Mouse (Mus musculus): ENCODE data around the gene Itga2.

Gene Itga2

GRCm38 (mm10) chr13:114825377-114825855 is 106.5 kb downstream of the Itga2 start:
- in situ Hi-C loops (cut with MboI): loop anchor here (25.0 kb wide), 1 partner anchor 262 kb away; the partner anchor contains the start of gene Pelo

- in situ Hi-C loops (cut with MboI): no loop called here
These were observed 109.0 kb downstream of the Itga2 start for GRCm38 (mm10) chr13:114822871-114823270.

GRCm38 (mm10) chr13:114818513-114818912 is 113.4 kb downstream of the Itga2 start:
- in situ Hi-C loops (cut with MboI): no loop called here

- in situ Hi-C loops (cut with MboI): no loop called here
These were observed 114.0 kb downstream of the Itga2 start, which contains the start of gene Mocs2 for GRCm38 (mm10) chr13:114817751-114818360. TSS of gene Mocs2 (plus strand) at chr13:114818236.

DNA sequence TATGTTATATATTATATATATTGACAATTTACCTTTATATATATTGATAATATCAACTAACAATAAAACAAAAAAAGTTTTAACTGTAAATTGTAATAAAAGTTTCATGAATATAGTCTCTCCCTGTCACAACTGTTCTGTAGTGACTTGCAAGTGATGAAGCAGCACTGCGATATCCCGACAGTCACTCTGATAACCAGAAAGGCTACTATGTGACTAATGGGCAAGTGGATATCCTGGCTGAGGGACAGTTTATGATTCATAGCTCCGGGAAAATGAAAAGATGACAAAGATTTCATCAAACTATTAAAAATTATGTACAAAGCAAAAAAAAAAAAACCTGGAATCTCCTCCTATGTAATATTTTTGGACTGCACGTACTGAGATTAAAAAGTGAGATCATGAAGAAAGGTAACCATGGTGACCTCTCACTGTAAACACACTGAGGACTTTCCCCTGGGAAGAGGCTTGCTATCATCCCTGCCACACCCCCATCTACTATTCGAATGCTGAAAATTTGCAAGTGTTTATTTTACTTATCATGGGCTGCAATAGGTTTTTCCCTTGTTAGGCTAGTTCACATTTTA is 122.2 kb downstream of the Itga2 start:
- in situ Hi-C loops (cut with MboI): no loop called here

GRCm38 (mm10) chr13:114802971-114803370 is 128.9 kb downstream of the Itga2 start:
- in situ Hi-C loops (cut with MboI): no loop called here

DNA sequence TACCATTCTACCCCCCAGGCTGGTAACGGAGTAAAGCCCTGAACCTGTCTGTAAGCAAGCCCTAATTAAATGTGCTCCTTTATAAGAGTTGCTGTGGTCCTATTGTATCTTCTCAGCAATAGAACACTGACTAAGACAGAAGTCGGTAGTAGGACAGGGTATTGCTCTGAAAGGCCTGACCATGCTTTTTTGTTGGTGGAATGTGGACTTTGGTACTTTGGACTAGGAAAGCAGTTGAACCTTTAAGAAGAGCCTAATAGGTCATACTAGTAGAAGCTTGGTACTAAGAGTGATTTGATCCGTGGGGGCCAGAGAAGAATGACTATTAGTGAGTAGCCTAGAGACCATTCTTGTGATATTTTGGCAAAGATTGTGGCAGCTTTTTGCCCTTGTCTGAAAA is 130.0 kb downstream of the Itga2 start:
- in situ Hi-C loops (cut with MboI): no loop called here

DNA sequence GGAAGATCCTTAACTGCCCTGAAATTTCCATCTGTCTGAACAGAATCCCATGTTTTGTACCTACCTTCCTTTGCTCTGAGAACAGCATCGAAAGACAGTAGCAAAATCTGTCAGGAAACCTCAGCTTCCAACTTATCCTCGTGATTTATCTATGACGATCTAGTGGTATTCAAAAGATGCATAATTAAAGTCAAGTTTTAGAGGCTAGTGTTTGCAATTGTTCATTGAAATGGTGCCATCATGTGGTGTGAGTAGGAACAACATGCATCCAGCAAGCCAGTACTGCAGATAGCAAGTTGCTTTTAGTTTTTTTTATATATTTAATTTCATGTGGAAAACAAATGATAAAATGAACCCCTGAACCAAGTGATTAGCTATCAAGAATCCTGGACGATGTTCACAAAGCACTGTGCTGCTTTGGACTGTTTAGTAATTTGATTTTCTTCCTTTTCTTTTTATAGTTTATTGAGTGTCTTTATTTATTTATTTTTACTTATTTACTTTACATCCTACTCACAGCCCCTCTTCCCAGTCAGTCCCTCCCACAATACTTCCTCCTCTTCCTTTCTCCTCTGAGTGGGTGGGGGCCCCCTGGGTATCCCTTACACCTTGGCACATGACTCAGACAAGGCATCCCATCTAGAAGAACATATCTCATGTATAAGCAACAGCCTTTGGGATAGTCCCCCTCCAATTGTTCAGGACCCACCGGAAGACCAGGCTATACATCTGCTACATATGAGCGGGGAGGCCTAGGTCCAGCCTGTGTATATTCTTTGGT is 138.5 kb downstream of the Itga2 start:
- in situ Hi-C loops (cut with MboI): loop anchor here (25.0 kb wide), 1 partner anchor 906 kb away; no protein-coding TSS in a partner anchor

GRCm38 (mm10) chr13:114791511-114791910 is 140.4 kb downstream of the Itga2 start:
- in situ Hi-C loops (cut with MboI): loop anchor here (25.0 kb wide), 1 partner anchor 904 kb away; no protein-coding TSS in a partner anchor

All from mature B cell (primary cell).